Mouse (Mus musculus) megakaryocyte, embryonic 14.5 days (primary cell): ENCODE results near the gene Cntn1. TPM values are rescaled to one million over a fixed set of nuclear protein-coding genes. Genes with fewer than 3 reads are reported as not detected.

Experiments
- H3K27me3 ChIP-seq: replicated peaks from 2 replicates; pipeline ENCODE3; 2012; ENCODE audit warnings: inconsistent platforms
- H3K36me3 ChIP-seq: replicated peaks from 2 replicates; pipeline ENCODE3; 2012; ENCODE audit warnings: low read length, inconsistent platforms, mixed read lengths
- H3K4me1 ChIP-seq: 2 replicates; pipeline ENCODE4 v1.6.1; 2012; ENCODE audit warnings: inconsistent platforms
- H3K4me3 ChIP-seq: replicated peaks from 2 replicates; pipeline ENCODE3; 2012; ENCODE audit warnings: moderate library complexity, mild to moderate bottlenecking, inconsistent platforms
- H3K9me3 ChIP-seq: 2 replicates; pipeline ENCODE4 v1.6.1; 2012; ENCODE audit warnings: inconsistent platforms
- FLI1 ChIP-seq: IDR thresholded peaks from 2 replicates; pipeline ENCODE4 v1.6.1; 2012; ENCODE audit warnings: low read length, inconsistent platforms, mixed read lengths
- GATA1 ChIP-seq: IDR thresholded peaks from 3 replicates; pipeline ENCODE4 v1.6.1; 2012; ENCODE audit warnings: mixed read lengths, low read length, inconsistent platforms, borderline replicate concordance
- polyA plus RNA-seq: library from polyadenylated mRNA; stranded (reverse); fragments of >175 nt; gene quantifications from 2 replicates; pipeline ENCODE4 v1.2.3, GENCODE M21; 2012; ENCODE audit warnings: low replicate concordance; ENCODE audit not compliant: insufficient read depth

The Cntn1 gene
- polyA plus RNA-seq = not detected in 2 replicates

GRCm38 (mm10) chr15:92050996-92051352 is at the start of gene Cntn1:
Gene Cntn1 (plus strand): TSS chr15:92051165.
- Histone ChIP-seq H3K27me3 (peaks cover 14% of the 10 kb centered on the region), H3K4me1 (no peaks in the 10 kb centered on the region), H3K4me3 (peak within 1 kb of the TSS; percentile 70), H3K9me3 (peaks cover 17% of the 10 kb centered on the region), H3K36me3 (no peaks in the 10 kb centered on the region)
- TF ChIP-seq GATA1 (no peak), FLI1 (no peak)

- no peaks in the 10 kb centered on the region for H3K27me3 ChIP-seq
- peaks cover 22% of the 10 kb centered on the region for H3K9me3 ChIP-seq
- no peak for TF ChIP-seq FLI1
Observed at GRCm38 (mm10) chr15:92001431-92001830, 49.5 kb upstream of the Cntn1 start.

GRCm38 (mm10) chr15:92012165-92013083 is 38.5 kb upstream of the Cntn1 start:
- Histone ChIP-seq H3K36me3 (no peaks in the 10 kb centered on the region), H3K27me3 (no peaks in the 10 kb centered on the region), H3K4me3 (no peak overlapping the region), H3K9me3 (peaks cover 4% of the 10 kb centered on the region; the same call in 1 of the 2 replicates), H3K4me1 (no peaks in the 10 kb centered on the region)
- TF ChIP-seq FLI1 = no peak
- no peak for TF ChIP-seq GATA1

More at GRCm38 (mm10) chr15:92001431-92001830, 49.5 kb upstream of the Cntn1 start:
- Histone ChIP-seq H3K4me1 (no peaks in the 10 kb centered on the region), H3K36me3 (no peaks in the 10 kb centered on the region), H3K4me3 (no peak overlapping the region)

GRCm38 (mm10) chr15:92034111-92034510 is 16.9 kb upstream of the Cntn1 start:
- no peak overlapping the region for H3K4me3 ChIP-seq
- no peaks in the 10 kb centered on the region for H3K27me3 ChIP-seq
- peaks cover 23% of the 10 kb centered on the region for H3K9me3 ChIP-seq
- TF ChIP-seq FLI1 (no peak), GATA1 (no peak)
- H3K4me1 ChIP-seq = no peaks in the 10 kb centered on the region
- H3K36me3 ChIP-seq = no peaks in the 10 kb centered on the region

- Histone ChIP-seq H3K9me3 (no peaks in the 10 kb centered on the region), H3K4me3 (no peak overlapping the region), H3K4me1 (no peaks in the 10 kb centered on the region), H3K36me3 (no peaks in the 10 kb centered on the region), H3K27me3 (no peaks in the 10 kb centered on the region)
- TF ChIP-seq FLI1 (no peak), GATA1 (no peak)
Observed at GRCm38 (mm10) chr15:92042538-92042937, 8.4 kb upstream of the Cntn1 start.

- no peak overlapping the region for H3K4me3 ChIP-seq
- H3K36me3 ChIP-seq = no peaks in the 10 kb centered on the region
- TF ChIP-seq FLI1 (no peak), GATA1 (no peak)
- peaks cover 3% of the 10 kb centered on the region for H3K27me3 ChIP-seq
- peaks cover 7% of the 10 kb centered on the region for H3K9me3 ChIP-seq
- H3K4me1 ChIP-seq = no peaks in the 10 kb centered on the region
Observed at GRCm38 (mm10) chr15:92046042-92046441, 4.9 kb upstream of the Cntn1 start.

GRCm38 (mm10) chr15:92048031-92048430 is 2.9 kb upstream of the Cntn1 start:
- Histone ChIP-seq H3K4me3 (no peak overlapping the region), H3K4me1 (no peaks in the 10 kb centered on the region), H3K9me3 (peaks cover 17% of the 10 kb centered on the region), H3K36me3 (no peaks in the 10 kb centered on the region), H3K27me3 (peaks cover 14% of the 10 kb centered on the region)
- no peak for TF ChIP-seq GATA1
- no peak for TF ChIP-seq FLI1

GRCm38 (mm10) chr15:92048531-92048930 is 2.4 kb upstream of the Cntn1 start:
- TF ChIP-seq GATA1 (no peak), FLI1 (no peak)
- Histone ChIP-seq H3K4me1 (no peaks in the 10 kb centered on the region), H3K9me3 (peaks cover 17% of the 10 kb centered on the region), H3K36me3 (no peaks in the 10 kb centered on the region), H3K27me3 (peaks cover 14% of the 10 kb centered on the region), H3K4me3 (no peak overlapping the region)

GRCm38 (mm10) chr15:92051353-92052132 is 578 bp downstream of the Cntn1 start:
- Histone ChIP-seq H3K9me3 (peaks cover 17% of the 10 kb centered on the region), H3K36me3 (no peaks in the 10 kb centered on the region), H3K4me1 (no peaks in the 10 kb centered on the region), H3K27me3 (peaks cover 14% of the 10 kb centered on the region), H3K4me3 (peak overlapping the region; percentile 70)
- no peak for TF ChIP-seq GATA1
- TF ChIP-seq FLI1 = no peak

- Histone ChIP-seq H3K9me3 (peaks cover 17% of the 10 kb centered on the region), H3K27me3 (peaks cover 14% of the 10 kb centered on the region), H3K4me3 (no peak overlapping the region), H3K4me1 (no peaks in the 10 kb centered on the region), H3K36me3 (no peaks in the 10 kb centered on the region)
- TF ChIP-seq GATA1 (no peak), FLI1 (no peak)
Observed at GRCm38 (mm10) chr15:92052133-92052463, 1.1 kb downstream of the Cntn1 start.
